Mouse (Mus musculus): ENCODE measurements at regions not wholly inside any gene's neighbourhood (a gene's known extent, or its start where the extent isn't known, plus 50 kb on each side); places are given as distances from the start of the nearest gene placed in this dataset.

GRCm38 (mm10) chr14:46610226-46610855 is 150.0 kb upstream of the Cdkn3 start:
- H3K4me2 ChIP-seq (ENCODE audit: low read depth), result no peak overlapping the region
- H3K9me3 ChIP-seq (ENCODE audit: control insufficient read depth, low read length), result no peaks in the 10 kb centered on the region
- H3K27me3 ChIP-seq (ENCODE audit: control insufficient read depth, insufficient read depth, low read length), result no peaks in the 10 kb centered on the region
- no peak overlapping the region for H3K27ac ChIP-seq
- no peak overlapping the region for H3K4me3 ChIP-seq (ENCODE audit: insufficient read depth in 1 of 2, low read depth in 2 of 2, low read length in 2 of 2)
- TF ChIP-seq CTCF (IDR thresholded peaks at IDR 0.05; ENCODE audit: low read depth) (no peak), EP300 (IDR thresholded peaks at IDR 0.05; ENCODE audit: low read depth) (no peak)
- peaks cover 0 to 21% of the 10 kb centered on the region in 2 experiments; a peak in 2 of 4 replicates for H3K4me1 ChIP-seq (replicated peaks; ENCODE audit: control insufficient read depth in 2 of 2, insufficient read depth in 2 of 2, low read length in 1 of 2)
- DNase-seq (ENCODE audit: low read depth in 3 of 3, low spot score in 3 of 3) (no peak), ATAC-seq (ENCODE audit: insufficient read depth) (no peak)
- H3K36me3 ChIP-seq (replicated peaks; ENCODE audit: control insufficient read depth, insufficient read depth, low read depth), result no peaks in the 10 kb centered on the region
- 75% methylated on average over 9 of the region's 9 CpGs for WGBS (ENCODE audit: insufficient replicate concordance)
- H3K9ac ChIP-seq (replicated peaks), result no peak overlapping the region

DNA sequence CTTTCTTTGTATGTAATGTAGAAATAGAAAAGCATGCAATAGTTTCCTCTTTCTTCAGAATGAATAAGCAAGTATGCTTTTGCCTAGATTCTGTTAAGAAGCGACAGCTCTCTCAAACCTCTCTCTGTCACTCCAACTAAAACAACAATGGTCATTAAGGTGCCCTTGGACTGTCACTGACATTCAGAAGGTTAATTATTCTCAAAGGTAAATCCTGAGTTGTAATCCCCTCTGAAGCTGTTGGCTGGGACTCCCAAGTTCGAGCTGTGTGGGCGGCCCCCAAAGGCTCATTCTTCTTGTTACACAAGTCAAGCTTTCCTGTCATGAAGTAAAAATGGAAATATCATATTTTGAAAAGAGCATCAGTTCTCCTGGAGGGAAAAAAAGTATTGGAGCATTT is 153.6 kb upstream of the Cdkn3 start:
- H3K36me3 ChIP-seq (replicated peaks; ENCODE audit: control insufficient read depth, insufficient read depth, low read depth), result no peaks in the 10 kb centered on the region
- ATAC-seq (ENCODE audit: insufficient read depth) (no peak), DNase-seq (ENCODE audit: low read depth in 3 of 3, low spot score in 3 of 3) (no peak)
- H3K27me3 ChIP-seq (ENCODE audit: control insufficient read depth, insufficient read depth, low read length), result no peaks in the 10 kb centered on the region
- no peak overlapping the region for H3K27ac ChIP-seq
- H3K9me3 ChIP-seq (ENCODE audit: control insufficient read depth, low read length), result no peaks in the 10 kb centered on the region
- peaks cover 0 to 8% of the 10 kb centered on the region in 2 experiments; a peak in 1 of 4 replicates for H3K4me1 ChIP-seq (replicated peaks; ENCODE audit: control insufficient read depth in 2 of 2, insufficient read depth in 2 of 2, low read length in 1 of 2)
- no peak overlapping the region for H3K4me3 ChIP-seq (ENCODE audit: insufficient read depth in 1 of 2, low read depth in 2 of 2, low read length in 2 of 2)
- peak overlapping the region; percentile 13; the same call in 1 of the 2 replicates for H3K4me2 ChIP-seq (ENCODE audit: low read depth)
- no peak for TF ChIP-seq CTCF (IDR thresholded peaks at IDR 0.05; ENCODE audit: low read depth)
- no peak overlapping the region for H3K9ac ChIP-seq (replicated peaks)
- WGBS (ENCODE audit: insufficient replicate concordance), result 60% methylated on average over 3 of the region's 3 CpGs

- H3K4me2 ChIP-seq (ENCODE audit: low read depth), result no peak overlapping the region; the same call in 1 of the 2 replicates
- H3K36me3 ChIP-seq (replicated peaks; ENCODE audit: control insufficient read depth, insufficient read depth, low read depth), result no peaks in the 10 kb centered on the region
- no peaks in the 10 kb centered on the region for H3K9me3 ChIP-seq (ENCODE audit: control insufficient read depth, low read length)
- H3K4me1 ChIP-seq (replicated peaks; ENCODE audit: control insufficient read depth in 2 of 2, insufficient read depth in 2 of 2, low read length in 1 of 2), result peaks cover 0 to 6% of the 10 kb centered on the region in 2 experiments; a peak in 1 of 4 replicates
- DNase-seq (ENCODE audit: low read depth in 3 of 3, low spot score in 3 of 3) (peak in 1 of 3 experiments; percentile 18), ATAC-seq (ENCODE audit: insufficient read depth) (0 out of 2 replicates have a peak, but pooled peaks have one; percentile 31)
- H3K27me3 ChIP-seq (ENCODE audit: control insufficient read depth, insufficient read depth, low read length), result no peaks in the 10 kb centered on the region
- no peak overlapping the region for H3K27ac ChIP-seq
- no peak overlapping the region for H3K4me3 ChIP-seq (ENCODE audit: insufficient read depth in 1 of 2, low read depth in 2 of 2, low read length in 2 of 2)
- TF ChIP-seq CTCF (IDR thresholded peaks at IDR 0.05; ENCODE audit: low read depth), result no peak
- no peak for TF ChIP-seq EP300 (IDR thresholded peaks at IDR 0.05; ENCODE audit: low read depth)
- H3K9ac ChIP-seq (replicated peaks), result no peak overlapping the region
- 69% methylated on average over 9 of the region's 9 CpGs for WGBS (ENCODE audit: insufficient replicate concordance)
Measured at GRCm38 (mm10) chr14:46606037-46606436, 154.3 kb upstream of the Cdkn3 start.

GRCm38 (mm10) chr14:46604886-46605531 is 155.3 kb upstream of the Cdkn3 start:
- Histone ChIP-seq H3K4me3 (ENCODE audit: insufficient read depth in 1 of 2, low read depth in 2 of 2, low read length in 2 of 2) (no peak overlapping the region), H3K4me2 (ENCODE audit: low read depth) (no peak overlapping the region)
- no peak for DNase-seq (ENCODE audit: low read depth in 3 of 3, low spot score in 3 of 3)

DNA sequence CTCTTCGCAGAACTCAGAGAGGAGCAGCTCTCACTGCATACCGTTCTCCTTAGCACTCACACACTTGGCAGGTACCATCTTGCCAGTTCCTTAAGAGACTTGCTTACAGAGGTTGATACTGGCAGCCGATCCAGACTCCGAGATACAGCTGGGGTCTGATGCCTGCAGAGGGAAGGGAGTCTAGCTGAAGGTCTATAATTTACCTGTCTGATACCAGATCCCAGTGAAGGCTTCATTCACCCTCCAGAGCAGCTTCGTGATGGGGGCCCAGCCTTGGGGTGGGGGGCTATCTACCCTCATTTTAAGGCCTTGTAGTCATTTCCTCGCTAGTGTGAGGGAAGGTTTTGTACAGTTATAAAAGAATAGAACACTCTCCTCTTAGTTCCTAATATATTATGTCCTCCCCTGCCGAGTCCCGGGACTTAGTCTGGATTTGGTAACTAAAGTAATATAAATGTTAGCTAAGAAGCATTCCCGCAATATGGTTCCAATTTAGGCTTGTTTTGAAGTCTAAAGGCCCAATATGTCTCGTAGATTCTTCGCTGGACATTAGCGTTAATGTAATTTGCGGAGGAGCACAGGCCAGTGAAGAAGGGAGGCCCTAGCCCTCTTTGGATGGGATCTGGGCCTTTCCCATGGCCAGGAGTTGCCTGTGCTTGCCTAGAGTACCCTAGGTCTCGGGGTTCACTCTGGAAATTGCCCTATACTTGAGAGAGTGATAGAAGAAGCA is 156.0 kb upstream of the Cdkn3 start:
- Histone ChIP-seq H3K36me3 (replicated peaks; ENCODE audit: control insufficient read depth, insufficient read depth, low read depth) (no peaks in the 10 kb centered on the region), H3K4me2 (ENCODE audit: low read depth) (no peak overlapping the region), H3K27me3 (ENCODE audit: control insufficient read depth, insufficient read depth, low read length) (no peaks in the 10 kb centered on the region), H3K9ac (replicated peaks) (no peak overlapping the region), H3K9me3 (ENCODE audit: control insufficient read depth, low read length) (no peaks in the 10 kb centered on the region), H3K4me1 (replicated peaks; ENCODE audit: control insufficient read depth in 2 of 2, insufficient read depth in 2 of 2, low read length in 1 of 2) (peaks cover 0 to 6% of the 10 kb centered on the region in 2 experiments; a peak in 1 of 4 replicates), H3K27ac (no peak overlapping the region), H3K4me3 (ENCODE audit: insufficient read depth in 1 of 2, low read depth in 2 of 2, low read length in 2 of 2) (no peak overlapping the region)
- ATAC-seq (ENCODE audit: insufficient read depth), result no peak
- TF ChIP-seq EP300 (IDR thresholded peaks at IDR 0.05; ENCODE audit: low read depth) (no peak), CTCF (IDR thresholded peaks at IDR 0.05; ENCODE audit: low read depth) (no peak)
- DNase-seq (ENCODE audit: low read depth in 3 of 3, low spot score in 3 of 3), result no peak
- 79% methylated on average over 14 of the region's 14 CpGs for WGBS (ENCODE audit: insufficient replicate concordance)

More at GRCm38 (mm10) chr14:46604886-46605531, 155.3 kb upstream of the Cdkn3 start:
- no peak for ATAC-seq (ENCODE audit: insufficient read depth)
- Histone ChIP-seq H3K9me3 (ENCODE audit: control insufficient read depth, low read length) (no peaks in the 10 kb centered on the region), H3K36me3 (replicated peaks; ENCODE audit: control insufficient read depth, insufficient read depth, low read depth) (no peaks in the 10 kb centered on the region), H3K27me3 (ENCODE audit: control insufficient read depth, insufficient read depth, low read length) (no peaks in the 10 kb centered on the region), H3K9ac (replicated peaks) (no peak overlapping the region), H3K4me1 (replicated peaks; ENCODE audit: control insufficient read depth in 2 of 2, insufficient read depth in 2 of 2, low read length in 1 of 2) (peaks cover 0 to 6% of the 10 kb centered on the region in 2 experiments; a peak in 1 of 4 replicates), H3K27ac (no peak overlapping the region)
- WGBS (ENCODE audit: insufficient replicate concordance), result 37% methylated on average over 16 of the region's 16 CpGs
- no peak for TF ChIP-seq CTCF (IDR thresholded peaks at IDR 0.05; ENCODE audit: low read depth)
- no peak for TF ChIP-seq EP300 (IDR thresholded peaks at IDR 0.05; ENCODE audit: low read depth)

All from liver, embryonic 14.5 days (tissue).